Mouse (Mus musculus) bone marrow, adult 2 months (tissue): ENCODE measurements at regions not wholly inside any gene's neighbourhood (a gene's known extent, or its start where the extent isn't known, plus 50 kb on each side); places are given as distances from the start of the nearest gene placed in this dataset.

ENCODE experiments used
- H3K27ac ChIP-seq: fragments of 200-500 bp; 2 replicates; pipeline ENCODE4 v1.5.1; 2012; ENCODE audit warnings: low read depth, mild to moderate bottlenecking, control low read depth, inconsistent platforms, low read length; ENCODE audit not compliant: control insufficient read depth, poor library complexity, insufficient read depth
- H3K4me1 ChIP-seq: fragments of 200-500 bp; 2 replicates; pipeline ENCODE4 v1.6.1; 2011; ENCODE audit warnings: low read length; ENCODE audit not compliant: control insufficient read depth, insufficient read depth
- H3K4me3 ChIP-seq: fragments of 200-500 bp; replicated peaks from 2 replicates; pipeline ENCODE3; 2011; ENCODE audit warnings: mild to moderate bottlenecking, low read depth, low read length, control low read depth; ENCODE audit not compliant: control insufficient read depth
- CTCF ChIP-seq: fragments of 200-500 bp; IDR thresholded peaks from 2 replicates; pipeline ENCODE4 v1.5.1; 2011; ENCODE audit warnings: low read length, control low read depth; ENCODE audit not compliant: control insufficient read depth, insufficient read depth
- POLR2A ChIP-seq: fragments of 200-500 bp; IDR thresholded peaks from 2 replicates; pipeline ENCODE4 v1.6.1; 2011; ENCODE audit warnings: low read depth, mild to moderate bottlenecking, control low read depth, low read length, borderline replicate concordance; ENCODE audit not compliant: control insufficient read depth
- WGBS: fragments of 180-500 bp; shearing (Covaris S2); methylation state at CpG from one replicate; pipeline ENCODE4 v1.1.7; 2018; 5-methylcytosine and 5-hydroxymethylcytosine counted together

- WGBS: 63% methylated on average over 3 of the region's 3 CpGs
- Histone ChIP-seq H3K4me3 (no peak overlapping the region), H3K27ac (no peak overlapping the region), H3K4me1 (no peaks in the 10 kb centered on the region)
- no peak for TF ChIP-seq CTCF
- TF ChIP-seq POLR2A: no peak
These were observed 109.9 kb upstream of the Tbx20 start for GRCm38 (mm10) chr9:24884011-24884410.

- Histone ChIP-seq H3K27ac (no peak overlapping the region), H3K4me1 (no peaks in the 10 kb centered on the region), H3K4me3 (no peak overlapping the region)
- 72% methylated on average over 9 of the region's 9 CpGs for WGBS
- TF ChIP-seq POLR2A: no peak
- no peak for TF ChIP-seq CTCF
These were observed 114.2 kb upstream of the Tbx20 start for GRCm38 (mm10) chr9:24888282-24888681.

- Histone ChIP-seq H3K4me3 (no peak overlapping the region), H3K4me1 (no peaks in the 10 kb centered on the region), H3K27ac (no peak overlapping the region)
- TF ChIP-seq POLR2A (no peak), CTCF (no peak)
- 78% methylated on average over 13 of the region's 13 CpGs for WGBS
These were observed 122.6 kb upstream of the Tbx20 start for GRCm38 (mm10) chr9:24896498-24897261.

GRCm38 (mm10) chr9:24899206-24899928, 125.3 kb upstream of the Tbx20 start:
- H3K4me1 ChIP-seq: no peaks in the 10 kb centered on the region
- no peak for TF ChIP-seq CTCF
- no peak for TF ChIP-seq POLR2A
- WGBS: 47% methylated on average over 7 of the region's 7 CpGs
- H3K27ac ChIP-seq: no peak overlapping the region
- H3K4me3 ChIP-seq: no peak overlapping the region

- TF ChIP-seq CTCF (no peak), POLR2A (no peak)
- Histone ChIP-seq H3K4me3 (no peak overlapping the region), H3K27ac (no peak overlapping the region), H3K4me1 (no peaks in the 10 kb centered on the region)
- 68% methylated on average over 5 of the region's 5 CpGs for WGBS
These were observed 129.6 kb upstream of the Tbx20 start for GRCm38 (mm10) chr9:24903706-24904105.

GRCm38 (mm10) chr9:24909086-24909979, 135.2 kb upstream of the Tbx20 start:
- H3K4me3 ChIP-seq: no peak overlapping the region
- H3K4me1 ChIP-seq: no peaks in the 10 kb centered on the region
- H3K27ac ChIP-seq: no peak overlapping the region
- WGBS: 73% methylated on average over 8 of the region's 8 CpGs
- TF ChIP-seq POLR2A (no peak), CTCF (no peak)

- Histone ChIP-seq H3K4me1 (no peaks in the 10 kb centered on the region), H3K27ac (no peak overlapping the region), H3K4me3 (no peak overlapping the region)
- 63% methylated on average over 5 of the region's 5 CpGs for whole genome bisulfite sequencing
- TF ChIP-seq CTCF: no peak
- TF ChIP-seq POLR2A: no peak
These were observed 136.6 kb upstream of the Tbx20 start for GRCm38 (mm10) chr9:24910738-24911137.

- TF ChIP-seq POLR2A (no peak), CTCF (no peak)
- no peak overlapping the region for H3K4me3 ChIP-seq
- H3K4me1 ChIP-seq: no peaks in the 10 kb centered on the region
- no peak overlapping the region for H3K27ac ChIP-seq
- 64% methylated on average over 9 of the region's 9 CpGs for WGBS
These were observed 145.9 kb upstream of the Tbx20 start for GRCm38 (mm10) chr9:24920031-24920445.
